Mouse (Mus musculus) brain, embryonic 18.5 days (tissue): Measurements from ENCODE around the gene Gm20708.
"Not testable (repeated sequence)": the region's sequence is repeated elsewhere in the genome, so short reads cannot be mapped to it uniquely, and the experiment has no call there.

ENCODE experiments used
- DNase-seq: peaks from one replicate; pipeline ENCODE4 v3.0.0-alpha.2; 2012; ENCODE audit warnings: low read depth, low spot score

Gene Gm20708

DNA sequence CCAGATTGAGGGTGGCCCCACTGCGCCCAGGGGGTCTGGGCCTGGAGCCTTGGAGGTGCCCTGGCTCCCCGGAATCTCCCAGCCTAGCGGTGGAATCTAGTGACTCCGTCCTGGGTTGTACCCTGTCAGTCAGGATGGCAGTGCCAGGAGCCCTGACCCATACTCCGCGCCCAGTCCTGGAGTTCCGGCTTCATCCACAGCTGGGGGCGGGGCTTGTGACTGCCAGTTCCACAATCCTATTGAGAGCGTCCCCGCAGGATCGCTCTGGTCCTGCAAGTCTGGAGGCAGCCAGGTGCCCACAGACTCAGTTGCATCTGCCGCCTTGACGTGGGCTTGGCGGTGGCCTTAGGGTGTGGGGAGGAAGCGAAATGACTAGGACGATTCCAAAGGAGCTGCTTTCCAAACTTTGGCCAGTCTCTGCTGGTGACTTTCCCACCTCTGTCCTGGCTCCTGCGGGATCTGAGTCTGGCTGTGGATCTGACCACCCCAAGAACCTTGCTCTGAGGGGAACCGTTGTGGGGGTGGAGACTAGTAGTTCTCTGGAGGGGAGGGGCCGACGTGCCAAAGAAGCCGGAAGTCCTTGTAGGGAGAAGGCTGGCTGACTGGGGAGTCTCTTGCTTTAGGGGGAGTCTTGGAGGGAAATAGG lies 1.1 kb downstream of the Gm20708 start:
- no peak for DNase-seq

- DNase-seq, result no peak
These were observed 4.4 kb downstream of the Gm20708 start for GRCm38 (mm10) chr11:117813867-117814266.

- DNase-seq, result no peak
These were observed 5.4 kb downstream of the Gm20708 start for GRCm38 (mm10) chr11:117814704-117815366.

DNA sequence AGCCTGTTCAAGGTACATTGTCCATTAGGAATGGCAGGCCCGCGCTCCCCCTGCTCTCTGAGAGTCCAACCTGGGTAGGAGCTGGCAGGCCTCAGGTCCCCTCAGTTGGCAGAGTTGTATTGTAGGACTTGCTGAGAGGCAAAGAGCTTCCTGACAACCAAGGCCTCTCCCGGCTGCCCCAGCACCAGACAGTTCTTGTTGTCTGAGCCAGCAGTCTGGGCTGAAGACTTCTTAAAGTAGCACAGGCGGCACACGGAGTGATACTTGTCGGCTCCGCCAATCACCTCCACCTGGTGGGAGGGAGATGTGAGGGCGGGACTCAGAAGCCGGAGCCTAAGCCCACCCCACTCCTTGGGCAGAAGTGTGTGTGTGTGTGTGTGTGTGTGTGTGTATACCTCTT lies 6.4 kb downstream of the Gm20708 start:
- DNase-seq, result not testable (repeated sequence)

- DNase-seq, result no peak
These were observed 7.0 kb downstream of the Gm20708 start for GRCm38 (mm10) chr11:117816389-117816996.

DNA sequence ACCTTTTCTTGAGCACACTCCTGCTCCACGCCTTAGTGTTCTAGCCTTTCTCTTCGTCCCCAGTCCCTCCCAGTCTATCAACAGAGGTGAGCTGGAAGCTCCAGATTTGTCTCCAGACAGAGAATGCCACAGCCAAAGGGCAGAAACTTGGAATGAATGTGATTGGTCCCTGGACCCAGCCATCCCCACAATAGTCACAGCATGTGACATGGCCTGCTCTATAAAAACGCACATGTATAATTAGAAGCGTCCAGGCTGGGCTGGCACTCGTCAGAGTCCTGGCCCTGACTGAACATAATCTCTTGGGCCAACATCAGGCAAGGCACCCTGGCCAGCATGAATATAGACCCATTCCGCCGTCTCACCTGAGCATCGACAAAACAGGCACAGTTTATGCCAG lies 9.6 kb downstream of the Gm20708 start:
- DNase-seq, result no peak

GRCm38 (mm10) chr11:117820173-117820572 lies 10.7 kb downstream of the Gm20708 start:
- no peak for DNase-seq

GRCm38 (mm10) chr11:117821868-117822267 lies 12.4 kb downstream of the Gm20708 start:
- DNase-seq, result no peak

- no peak for DNase-seq
These were observed 13.3 kb downstream of the Gm20708 start for GRCm38 (mm10) chr11:117822728-117823241.

DNA sequence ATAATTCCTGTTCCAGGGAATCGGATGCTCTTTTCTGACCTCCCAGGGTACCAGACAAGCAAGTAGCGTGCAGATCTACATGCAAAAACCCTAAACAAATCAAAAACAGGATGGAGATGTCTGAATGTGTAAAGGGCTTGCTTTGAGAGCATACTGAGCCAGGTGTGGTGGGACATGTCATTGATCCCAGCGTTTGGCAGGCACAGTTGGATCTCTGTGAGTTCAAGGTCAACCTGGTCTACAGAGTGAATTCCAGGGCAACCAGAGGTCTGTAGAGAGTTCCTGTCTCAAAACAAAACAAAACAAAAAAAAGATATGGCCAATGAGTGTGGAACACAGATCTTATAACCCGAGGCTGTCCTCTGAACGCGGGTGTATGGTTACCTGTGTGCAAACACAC lies 13.9 kb downstream of the Gm20708 start:
- DNase-seq, result no peak

DNA sequence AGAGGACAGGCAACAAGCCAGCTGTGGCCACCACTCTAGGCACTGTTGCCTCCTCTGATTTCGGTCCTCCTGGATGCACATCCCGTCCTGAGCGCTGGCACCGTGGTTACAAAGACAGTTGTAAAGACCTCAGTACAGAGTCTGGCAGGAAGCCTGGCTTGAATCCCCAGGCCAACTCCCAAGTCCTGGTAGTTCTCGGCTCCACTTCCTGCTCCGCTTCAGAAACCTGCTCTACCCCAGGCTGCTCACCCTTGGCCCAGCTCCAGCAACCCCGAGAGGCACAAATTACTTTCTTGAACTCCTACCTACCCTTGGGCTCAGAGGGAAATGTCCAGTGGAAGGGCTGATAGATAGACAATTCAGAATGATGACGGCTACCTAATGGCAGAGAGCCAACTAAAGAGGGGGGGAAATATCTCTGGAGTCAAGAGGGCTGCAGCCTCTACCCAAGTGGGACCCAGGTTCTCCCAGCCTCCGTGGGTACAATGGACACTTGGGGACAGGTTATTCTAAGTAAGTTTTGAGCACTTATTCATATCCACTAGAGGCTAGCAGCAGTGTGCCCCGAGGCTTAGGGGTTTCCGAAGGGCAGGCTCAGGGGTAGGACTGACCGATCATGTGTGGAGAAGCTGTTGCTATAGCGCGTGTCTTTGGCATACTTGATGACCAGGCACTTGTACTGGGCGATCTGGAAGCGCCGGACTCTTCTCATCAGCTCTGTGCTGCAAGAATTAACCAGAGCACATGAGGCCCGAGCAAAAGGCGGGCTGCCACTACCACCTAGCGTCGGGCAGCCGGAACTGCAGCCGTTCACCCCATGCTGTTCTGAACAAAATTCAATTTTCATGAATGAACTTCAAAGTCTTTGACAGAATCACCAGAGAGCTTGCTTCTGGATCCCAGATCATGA lies 14.8 kb downstream of the Gm20708 start:
- no peak for DNase-seq

DNA sequence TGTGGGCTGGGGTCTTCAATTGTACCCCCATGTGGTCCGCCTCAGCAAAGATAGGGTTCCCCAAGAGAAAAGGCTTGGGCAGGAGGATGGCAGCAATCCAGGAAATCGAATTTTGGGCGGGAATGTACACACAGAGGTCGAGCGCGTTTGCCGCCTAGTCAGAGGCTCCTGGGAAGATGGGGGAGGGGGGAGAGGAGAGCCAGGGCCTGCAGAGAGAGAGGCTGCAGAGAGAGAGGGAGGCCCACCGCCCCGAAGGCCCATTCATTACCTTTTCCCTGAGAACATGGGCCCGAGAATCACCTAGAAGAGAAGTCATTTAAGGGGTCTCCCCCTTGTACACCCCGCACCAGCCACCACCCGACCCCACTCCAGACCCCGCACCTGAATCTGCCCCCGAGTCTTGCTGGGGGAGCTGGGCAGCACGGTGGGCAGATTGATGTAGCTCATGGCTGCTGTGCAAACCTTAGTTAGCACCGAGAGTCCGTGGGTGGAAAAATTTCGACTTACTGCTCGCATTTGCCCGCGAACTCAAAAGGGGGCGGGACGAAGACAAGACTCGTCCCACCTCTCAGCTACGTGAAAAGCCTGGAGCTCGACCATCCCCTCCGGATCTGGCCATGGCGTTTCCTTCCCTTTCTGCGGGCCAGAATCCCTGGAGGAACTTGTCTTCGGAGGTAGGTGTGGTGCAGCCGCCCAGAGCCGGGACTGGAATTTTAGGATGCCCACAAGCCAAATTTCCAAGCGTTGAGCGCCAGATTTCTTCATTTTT lies 16.0 kb downstream of the Gm20708 start, which contains the start of the genes Afmid and Tk1:
TSS of gene Afmid (plus strand) at position 592 of the 769 bp plus-strand sequence.
TSS of gene Tk1 (minus strand) at position 760 of the 769 bp plus-strand sequence.
- DNase-seq, result no peak

DNA sequence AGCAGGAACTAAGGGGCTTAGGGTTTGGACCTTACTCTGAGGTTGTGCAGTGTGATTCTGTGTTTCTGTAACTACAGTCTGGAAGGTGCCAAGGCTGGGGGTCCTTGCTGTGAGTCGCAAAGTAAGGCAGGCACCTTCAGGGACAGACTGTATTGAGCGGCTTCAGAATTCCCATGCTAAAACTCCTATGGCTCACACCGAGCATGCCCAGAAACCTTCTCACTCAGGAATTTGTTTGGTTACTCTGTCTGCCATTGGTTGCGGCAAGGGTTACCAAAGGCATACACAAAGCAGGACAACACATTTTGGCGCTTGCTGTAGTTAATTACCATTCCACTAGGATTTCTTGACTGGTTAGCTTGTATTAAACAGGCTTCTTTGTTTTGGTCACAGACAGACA lies 16.7 kb downstream of the Gm20708 start:
- no peak for DNase-seq

- no peak for DNase-seq
These were observed 17.4 kb downstream of the Gm20708 start for GRCm38 (mm10) chr11:117826916-117827315.

- no peak for DNase-seq
These were observed 17.9 kb downstream of the Gm20708 start for GRCm38 (mm10) chr11:117827386-117827785.

GRCm38 (mm10) chr11:117828149-117828887 lies 18.9 kb downstream of the Gm20708 start:
- no peak for DNase-seq

DNA sequence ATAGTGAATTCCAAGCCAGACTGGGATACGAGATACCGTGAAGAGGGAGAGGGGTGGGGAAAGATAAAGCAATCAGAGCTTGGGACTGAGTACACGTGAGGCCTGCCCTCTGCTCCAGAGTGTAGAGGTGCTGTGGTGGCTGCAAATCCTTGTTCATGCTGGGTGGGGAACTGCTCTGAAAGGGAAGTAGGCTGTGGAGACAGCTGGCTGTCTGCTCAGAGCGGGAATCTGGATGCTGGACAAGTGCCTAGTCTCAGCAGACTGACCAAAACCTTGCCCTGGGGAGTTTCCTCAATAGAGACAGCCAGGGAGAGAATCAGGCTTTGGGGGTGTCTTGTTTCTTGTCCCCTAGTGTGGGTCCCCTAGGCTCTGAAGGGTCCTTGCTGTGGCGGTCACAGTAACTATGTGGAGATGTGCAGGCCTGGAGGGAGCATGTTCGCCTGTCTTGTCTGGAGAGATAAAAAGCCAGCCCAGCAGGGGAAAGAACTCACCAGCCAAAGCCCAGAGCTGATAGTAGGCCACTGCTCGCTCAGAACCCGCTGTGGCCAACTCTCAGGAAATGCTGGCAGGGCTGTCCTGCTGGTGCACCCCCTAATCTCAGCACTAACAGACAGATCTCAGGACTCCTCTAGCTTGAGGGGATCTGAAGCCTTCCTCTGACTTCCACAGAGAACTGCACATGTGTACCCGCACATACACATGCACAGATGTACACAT lies 19.6 kb downstream of the Gm20708 start:
- DNase-seq, result no peak

DNA sequence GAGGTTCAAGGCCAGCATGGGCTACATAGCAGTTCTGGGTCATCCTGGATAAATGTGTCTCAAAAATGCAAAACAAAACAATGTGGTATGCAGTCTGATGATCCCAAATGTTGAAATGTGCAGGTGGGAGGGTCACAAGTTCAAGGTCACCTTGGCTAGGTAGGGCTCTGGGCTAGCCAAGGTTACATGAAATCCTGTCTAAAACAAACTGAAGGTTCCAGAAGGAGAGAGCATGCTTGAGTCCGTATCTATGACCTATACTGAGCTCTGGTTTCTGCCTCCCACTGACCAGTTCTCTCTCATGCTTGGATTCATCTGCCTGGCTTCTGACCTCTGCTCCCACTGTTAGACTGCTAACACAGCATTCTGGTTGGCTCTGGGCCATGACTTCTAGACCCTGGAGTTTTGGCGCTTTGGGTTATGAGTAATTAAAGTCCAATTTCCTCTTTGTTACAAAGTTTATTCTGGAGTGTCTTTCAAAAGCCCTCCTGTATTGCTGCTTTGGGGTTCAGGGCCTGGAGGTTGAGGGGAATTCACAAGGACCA lies 20.3 kb downstream of the Gm20708 start:
- no peak for DNase-seq

DNA sequence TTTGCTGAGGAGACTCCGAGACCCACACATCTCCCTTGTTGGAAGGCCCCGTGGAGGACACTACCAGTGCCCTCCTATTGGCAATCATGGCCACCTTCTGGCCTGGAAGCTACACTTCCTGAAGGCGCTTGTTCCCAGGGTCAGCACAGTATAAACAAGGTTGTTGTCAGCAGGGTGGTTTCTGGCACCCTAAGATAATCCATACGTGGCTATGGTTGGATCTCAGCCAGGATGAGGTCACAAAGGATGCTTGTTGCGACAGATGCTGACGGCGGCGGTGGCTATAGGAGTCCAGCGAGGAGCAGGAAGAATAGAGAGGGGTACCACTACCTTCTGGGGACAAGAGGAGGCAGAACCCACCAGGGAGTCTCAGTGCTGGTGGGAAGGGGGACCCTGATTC lies 20.9 kb downstream of the Gm20708 start:
- no peak for DNase-seq
